Mouse (Mus musculus): ENCODE data around the gene Mybpc3.

- TF ChIP-seq CTCF (IDR thresholded peaks at IDR 0.05; ENCODE audit: insufficient read depth, low read depth, low read length), result no peak
- TF ChIP-seq POLR2A (IDR thresholded peaks at IDR 0.05; ENCODE audit: insufficient read depth, low read depth, low read length), result no peak
These were observed 65.2 kb downstream of the Mybpc3 start for GRCm38 (mm10) chr2:91183148-91183513.
